Comparison of ENCODE assay signal across 20 mouse cellular contexts in the genomic region with DNA sequence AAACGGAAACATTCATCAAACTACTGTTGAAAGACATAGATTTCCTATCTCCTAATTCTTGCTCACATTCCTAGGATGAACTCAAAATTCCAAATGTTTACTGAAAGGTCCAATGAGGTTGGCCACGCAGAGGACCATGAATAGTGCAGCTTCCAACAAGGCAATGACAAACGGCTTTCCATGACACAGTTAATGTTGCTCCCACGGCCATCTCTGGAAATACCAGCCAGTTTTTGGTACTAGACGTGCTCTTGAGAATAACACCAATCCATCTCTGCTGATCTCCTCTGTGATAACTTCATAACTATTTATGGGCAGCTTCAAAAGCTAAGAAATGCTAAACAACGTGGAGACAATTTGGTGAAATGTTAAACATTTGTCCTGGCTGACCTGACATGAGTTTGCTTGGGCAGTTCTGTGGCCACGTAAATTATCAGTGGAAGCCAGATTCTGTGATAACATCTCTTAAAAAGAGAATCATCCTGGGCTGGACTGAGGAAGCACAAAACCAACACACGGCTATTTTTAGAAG. TPM values are rescaled to one million over a fixed set of nuclear protein-coding genes. Genes with fewer than 3 reads are reported as not detected.
"Had no signal": no experiment of that assay in that cellular context is flagged by ENCODE, and none has a peak within 500 bp of the region (broad histone marks: within the 10 kb centered on the region; RNA-seq: fewer than 3 reads in every experiment).

No protein-coding gene starts in this region.

- H3K4me3 ChIP-seq: layer of hippocampus, adult 2 months; liver, embryonic 13.5 days; lung, embryonic 15.5 days; midbrain, embryonic 12.5 days; midbrain, embryonic 15.5 days; neural tube, embryonic 12.5 days; neural tube, embryonic 15.5 days had no signal

- H3K36me3 ChIP-seq: liver, embryonic 13.5 days; lung, embryonic 15.5 days; midbrain, embryonic 12.5 days; midbrain, embryonic 15.5 days; neural tube, embryonic 12.5 days; neural tube, embryonic 15.5 days had no signal

- H3K27me3 ChIP-seq: liver, embryonic 13.5 days; lung, embryonic 15.5 days; midbrain, embryonic 12.5 days; midbrain, embryonic 15.5 days; neural tube, embryonic 12.5 days; neural tube, embryonic 15.5 days had no signal

- H3K9ac ChIP-seq: liver, embryonic 13.5 days; lung, embryonic 15.5 days; midbrain, embryonic 12.5 days; midbrain, embryonic 15.5 days; neural tube, embryonic 12.5 days; neural tube, embryonic 15.5 days had no signal

- H3K4me1 ChIP-seq: liver, embryonic 13.5 days; lung, embryonic 15.5 days; midbrain, embryonic 15.5 days had no signal

- H3K4me2 ChIP-seq: liver, embryonic 13.5 days; lung, embryonic 15.5 days; midbrain, embryonic 12.5 days; midbrain, embryonic 15.5 days; neural tube, embryonic 12.5 days; neural tube, embryonic 15.5 days had no signal

- DNase-seq: kidney, adult 2 months; kidney, postnatal 25 days; layer of hippocampus, adult 9-11 months; liver, embryonic 13.5 days; right cerebral cortex, adult 18-20 months; right cerebral cortex, postnatal 14 days; right cerebral cortex, postnatal 4 days; thymus, adult 2 months; thymus, postnatal 14 days; thymus, postnatal 4 days had no signal

- ATAC-seq: midbrain, embryonic 15.5 days had no signal

- H3K27ac ChIP-seq: kidney, postnatal 0 days; layer of hippocampus, adult 2 months; liver, embryonic 13.5 days; lung, embryonic 15.5 days; macrophage; midbrain, embryonic 12.5 days; midbrain, embryonic 15.5 days; neural tube, embryonic 12.5 days; neural tube, embryonic 15.5 days; stomach, postnatal 0 days had no signal

- H3K9me3 ChIP-seq: liver, embryonic 13.5 days; lung, embryonic 15.5 days; midbrain, embryonic 12.5 days; midbrain, embryonic 15.5 days; neural tube, embryonic 12.5 days; neural tube, embryonic 15.5 days had no signal

RNA-seq across cellular contexts. Expression of gene Prickle2, which starts 31.5 kb away (rescaled TPM):
- total RNA-seq: megakaryocyte, adult 5-6 weeks had no signal
